Mouse (Mus musculus): ENCODE measurements around the gene Slc13a2.

- TF ChIP-seq CTCF (conservative IDR thresholded peaks at IDR 0.05; ENCODE audit: insufficient read depth, insufficient read length, low read depth, low read length) (no peak), POLR2A (IDR thresholded peaks at IDR 0.05; ENCODE audit: low read depth, low read length) (no peak)
Measured at GRCm38 (mm10) chr11:78401469-78401868, 20.5 kb downstream of the Slc13a2 start.
